Mouse (Mus musculus): Measurements from ENCODE around the gene Olfr896-ps1. TPM values are rescaled to one million over a fixed set of nuclear protein-coding genes. Genes with fewer than 3 reads are reported as not detected.

Olfr896-ps1 gene
- not detected in 2 replicates for total RNA-seq (2021)
- long read RNA-seq, experiment 1 = 0 reads
- long read RNA-seq, experiment 2 = 0 reads

DNA sequence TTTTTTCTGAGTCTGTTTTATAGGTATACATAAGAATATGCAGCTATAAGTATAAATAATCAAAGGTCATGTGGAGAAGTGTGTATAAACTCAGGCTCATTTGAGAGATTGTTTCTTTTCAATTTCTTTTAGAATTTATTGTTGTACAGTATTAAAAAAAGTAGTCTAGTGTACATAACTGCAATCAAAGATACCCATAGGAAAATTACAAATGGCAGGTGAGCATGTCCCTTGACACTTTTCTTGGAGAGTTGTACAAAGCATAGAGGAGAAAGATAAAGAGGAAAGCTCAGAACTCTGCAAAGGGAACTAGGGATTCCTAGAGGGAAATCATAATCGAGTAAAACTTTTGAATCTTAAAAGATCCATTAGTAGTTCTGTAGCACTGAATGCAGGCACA is at the start of gene Olfr896-ps1:
Olfr896-ps1 (plus strand) TSS at position 301 of the 400 bp plus-strand sequence.
- no peak for DNase-seq

DNA sequence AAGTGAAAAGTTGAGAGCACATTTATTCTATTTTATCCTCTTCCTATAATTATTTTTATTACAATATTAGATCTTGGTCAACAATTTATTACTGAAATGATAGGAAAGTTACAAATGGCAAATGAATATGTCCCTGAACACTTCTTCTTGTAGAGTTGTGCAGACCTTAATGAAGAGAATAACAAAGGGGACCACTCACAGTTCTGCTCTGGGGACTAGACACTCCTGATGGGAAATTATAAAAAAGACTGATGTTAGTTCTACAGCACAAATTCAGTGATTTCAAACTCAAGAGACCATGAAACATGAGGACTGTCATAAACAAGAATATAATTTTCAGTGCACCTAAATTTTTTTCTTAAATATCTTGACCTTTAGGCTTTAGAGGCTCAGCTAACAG is 38.4 kb upstream of the Olfr896-ps1 start, which contains the start of gene Olfr143:
Olfr143 (plus strand) TSS at position 301 of the 400 bp plus-strand sequence.
- DNase-seq = no peak

- DNase-seq = no peak
Observed at GRCm38 (mm10) chr9:38267551-38267950, 23.4 kb upstream of the Olfr896-ps1 start, which contains the start of gene Olfr895. Gene Olfr895, plus strand, starts transcription at chr9:38267851.

- no peak for DNase-seq
Observed at GRCm38 (mm10) chr9:38328760-38329159, 37.9 kb downstream of the Olfr896-ps1 start, which contains the start of gene Olfr25. Gene Olfr25, plus strand, starts transcription at chr9:38329060.

Other genes starting within 250 kb of the Olfr896-ps1 start
- gene Olfr884, start 244.6 kb upstream of the Olfr896-ps1 start, total RNA-seq (2021) = not detected in 2 replicates
- gene Olfr885, start 229.8 kb upstream of the Olfr896-ps1 start, total RNA-seq (2021) = not detected in 2 replicates
- not detected in 2 replicates for gene Olfr887, start 207.0 kb upstream of the Olfr896-ps1 start, total RNA-seq (2021)
- gene Olfr888, start 183.0 kb upstream of the Olfr896-ps1 start, total RNA-seq (2021) = not detected in 2 replicates
- gene Olfr889, start 175.9 kb upstream of the Olfr896-ps1 start, total RNA-seq (2021) = 0.11 and 0.19 TPM in 2 replicates
- gene Olfr890, start 148.6 kb upstream of the Olfr896-ps1 start, total RNA-seq (2021) = not detected in 2 replicates
- gene Olfr891, start 110.3 kb upstream of the Olfr896-ps1 start, total RNA-seq (2021) = not detected in 2 replicates
- gene Olfr893, start 82.7 kb upstream of the Olfr896-ps1 start, total RNA-seq (2021) = not detected in 2 replicates
- gene Olfr894, start 73.1 kb upstream of the Olfr896-ps1 start, total RNA-seq (2021) = not detected in 2 replicates
- gene Olfr143, start 38.3 kb upstream of the Olfr896-ps1 start, total RNA-seq (2021) = not detected in 2 replicates
- gene Olfr895, start 23.3 kb upstream of the Olfr896-ps1 start, total RNA-seq (2021) = not detected in 2 replicates
- not detected in 2 replicates for gene Olfr25, start 38.0 kb downstream of the Olfr896-ps1 start, total RNA-seq (2021)
- gene Olfr898, start 57.3 kb downstream of the Olfr896-ps1 start, total RNA-seq (2021) = not detected in 2 replicates
- gene Olfr250, start 75.8 kb downstream of the Olfr896-ps1 start, total RNA-seq (2021) = not detected in 2 replicates
- not detected in 2 replicates for gene Olfr251, start 86.0 kb downstream of the Olfr896-ps1 start, total RNA-seq (2021)
- gene Olfr147, start 110.6 kb downstream of the Olfr896-ps1 start, total RNA-seq (2021) = not detected in 2 replicates
- not detected in 2 replicates for gene Olfr901, start 138.3 kb downstream of the Olfr896-ps1 start, total RNA-seq (2021)
- not detected in 2 replicates for gene Olfr902, start 156.5 kb downstream of the Olfr896-ps1 start, total RNA-seq (2021)
- not detected in 2 replicates for gene Olfr904, start 172.0 kb downstream of the Olfr896-ps1 start, total RNA-seq (2021)
- gene Olfr905, start 180.0 kb downstream of the Olfr896-ps1 start, total RNA-seq (2021) = not detected in 2 replicates
- gene Olfr906, start 196.0 kb downstream of the Olfr896-ps1 start, total RNA-seq (2021) = not detected in 2 replicates
- gene Olfr907, start 204.7 kb downstream of the Olfr896-ps1 start, total RNA-seq (2021) = not detected in 2 replicates
- gene Olfr911-ps1, start 230.5 kb downstream of the Olfr896-ps1 start, total RNA-seq (2021) = not detected in 2 replicates
- not detected in 2 replicates for gene Olfr910, start 246.7 kb downstream of the Olfr896-ps1 start, total RNA-seq (2021)